Mouse (Mus musculus): ENCODE results near the gene Trio. TPM values are rescaled to one million over a fixed set of nuclear protein-coding genes. Genes with fewer than 3 reads are reported as not detected.

Gene Trio
- polyA plus RNA-seq, 1 experiment = 24.7 TPM

GRCm38 (mm10) chr15:27945570-27945969 is 80.1 kb downstream of the Trio start:
- WGBS = 79% methylated on average over 9 of the region's 9 CpGs
- Histone ChIP-seq H3K4me3 (replicated peaks; ENCODE audit: control insufficient read depth, low read depth, low read length) (no peak overlapping the region), H3K4me1 (ENCODE audit: control insufficient read depth, insufficient read depth, low read length) (peaks cover 1% of the 10 kb centered on the region), H3K27ac (ENCODE audit: control insufficient read depth, insufficient read depth, low read depth, low read length, poor library complexity) (no peak overlapping the region)
- TF ChIP-seq CTCF (IDR thresholded peaks at IDR 0.05; ENCODE audit: control insufficient read depth, insufficient read depth, low read length) (no peak), POLR2A (IDR thresholded peaks at IDR 0.05; ENCODE audit: borderline replicate concordance, control insufficient read depth, low read depth, low read length) (no peak)

GRCm38 (mm10) chr15:27944898-27945297 is 80.8 kb downstream of the Trio start:
- WGBS = 91% methylated on average over 11 of the region's 11 CpGs
- H3K4me3 ChIP-seq (replicated peaks; ENCODE audit: control insufficient read depth, low read depth, low read length) = no peak overlapping the region
- no peak for TF ChIP-seq POLR2A (IDR thresholded peaks at IDR 0.05; ENCODE audit: borderline replicate concordance, control insufficient read depth, low read depth, low read length)
- no peak for TF ChIP-seq CTCF (IDR thresholded peaks at IDR 0.05; ENCODE audit: control insufficient read depth, insufficient read depth, low read length)
- peaks cover 1% of the 10 kb centered on the region for H3K4me1 ChIP-seq (ENCODE audit: control insufficient read depth, insufficient read depth, low read length)
- H3K27ac ChIP-seq (ENCODE audit: control insufficient read depth, insufficient read depth, low read depth, low read length, poor library complexity) = no peak overlapping the region

GRCm38 (mm10) chr15:27943486-27944195 is 82.0 kb downstream of the Trio start:
- H3K27ac ChIP-seq (ENCODE audit: control insufficient read depth, insufficient read depth, low read depth, low read length, poor library complexity) = no peak overlapping the region
- peaks cover 1% of the 10 kb centered on the region for H3K4me1 ChIP-seq (ENCODE audit: control insufficient read depth, insufficient read depth, low read length)
- TF ChIP-seq CTCF (IDR thresholded peaks at IDR 0.05; ENCODE audit: control insufficient read depth, insufficient read depth, low read length) (no peak), POLR2A (IDR thresholded peaks at IDR 0.05; ENCODE audit: borderline replicate concordance, control insufficient read depth, low read depth, low read length) (no peak)
- H3K4me3 ChIP-seq (replicated peaks; ENCODE audit: control insufficient read depth, low read depth, low read length) = no peak overlapping the region
- 81% methylated on average over 18 of the region's 18 CpGs for WGBS

- no peak overlapping the region for H3K4me3 ChIP-seq (replicated peaks; ENCODE audit: control insufficient read depth, low read depth, low read length)
- 86% methylated on average over 11 of the region's 11 CpGs for WGBS
- TF ChIP-seq POLR2A (IDR thresholded peaks at IDR 0.05; ENCODE audit: borderline replicate concordance, control insufficient read depth, low read depth, low read length) (no peak), CTCF (IDR thresholded peaks at IDR 0.05; ENCODE audit: control insufficient read depth, insufficient read depth, low read length) (no peak)
- H3K27ac ChIP-seq (ENCODE audit: control insufficient read depth, insufficient read depth, low read depth, low read length, poor library complexity) = no peak overlapping the region
- peaks cover 1% of the 10 kb centered on the region for H3K4me1 ChIP-seq (ENCODE audit: control insufficient read depth, insufficient read depth, low read length)
Measured at GRCm38 (mm10) chr15:27942148-27942847, 83.3 kb downstream of the Trio start.

- H3K4me1 ChIP-seq (ENCODE audit: control insufficient read depth, insufficient read depth, low read length) = peaks cover 1% of the 10 kb centered on the region
- TF ChIP-seq POLR2A (IDR thresholded peaks at IDR 0.05; ENCODE audit: borderline replicate concordance, control insufficient read depth, low read depth, low read length) = no peak
- TF ChIP-seq CTCF (IDR thresholded peaks at IDR 0.05; ENCODE audit: control insufficient read depth, insufficient read depth, low read length) = no peak
- 81% methylated on average over 8 of the region's 8 CpGs for WGBS
- no peak overlapping the region for H3K4me3 ChIP-seq (replicated peaks; ENCODE audit: control insufficient read depth, low read depth, low read length)
- H3K27ac ChIP-seq (ENCODE audit: control insufficient read depth, insufficient read depth, low read depth, low read length, poor library complexity) = no peak overlapping the region
Measured at GRCm38 (mm10) chr15:27941441-27941840, 84.2 kb downstream of the Trio start.

- WGBS = 14% methylated on average over 8 of the region's 8 CpGs
- peaks cover 1% of the 10 kb centered on the region for H3K4me1 ChIP-seq (ENCODE audit: control insufficient read depth, insufficient read depth, low read length)
- no peak overlapping the region for H3K4me3 ChIP-seq (replicated peaks; ENCODE audit: control insufficient read depth, low read depth, low read length)
- no peak overlapping the region for H3K27ac ChIP-seq (ENCODE audit: control insufficient read depth, insufficient read depth, low read depth, low read length, poor library complexity)
- no peak for TF ChIP-seq CTCF (IDR thresholded peaks at IDR 0.05; ENCODE audit: control insufficient read depth, insufficient read depth, low read length)
- TF ChIP-seq POLR2A (IDR thresholded peaks at IDR 0.05; ENCODE audit: borderline replicate concordance, control insufficient read depth, low read depth, low read length) = no peak
Measured at GRCm38 (mm10) chr15:27941020-27941419, 84.6 kb downstream of the Trio start.

GRCm38 (mm10) chr15:27940032-27940431 is 85.6 kb downstream of the Trio start:
- no peak for TF ChIP-seq CTCF (IDR thresholded peaks at IDR 0.05; ENCODE audit: control insufficient read depth, insufficient read depth, low read length)
- no peak for TF ChIP-seq POLR2A (IDR thresholded peaks at IDR 0.05; ENCODE audit: borderline replicate concordance, control insufficient read depth, low read depth, low read length)
- Histone ChIP-seq H3K4me3 (replicated peaks; ENCODE audit: control insufficient read depth, low read depth, low read length) (no peak overlapping the region), H3K4me1 (ENCODE audit: control insufficient read depth, insufficient read depth, low read length) (peaks cover 1% of the 10 kb centered on the region), H3K27ac (ENCODE audit: control insufficient read depth, insufficient read depth, low read depth, low read length, poor library complexity) (no peak overlapping the region)
- 77% methylated on average over 4 of the region's 4 CpGs for WGBS

GRCm38 (mm10) chr15:27938886-27939285 is 86.8 kb downstream of the Trio start:
- peaks cover 1% of the 10 kb centered on the region for H3K4me1 ChIP-seq (ENCODE audit: control insufficient read depth, insufficient read depth, low read length)
- H3K27ac ChIP-seq (ENCODE audit: control insufficient read depth, insufficient read depth, low read depth, low read length, poor library complexity) = no peak overlapping the region
- 81% methylated on average over 6 of the region's 6 CpGs for WGBS
- no peak overlapping the region for H3K4me3 ChIP-seq (replicated peaks; ENCODE audit: control insufficient read depth, low read depth, low read length)
- TF ChIP-seq POLR2A (IDR thresholded peaks at IDR 0.05; ENCODE audit: borderline replicate concordance, control insufficient read depth, low read depth, low read length) (no peak), CTCF (IDR thresholded peaks at IDR 0.05; ENCODE audit: control insufficient read depth, insufficient read depth, low read length) (no peak)
